Mouse (Mus musculus): ENCODE measurements around the gene Vangl2.

Gene Vangl2

DNA sequence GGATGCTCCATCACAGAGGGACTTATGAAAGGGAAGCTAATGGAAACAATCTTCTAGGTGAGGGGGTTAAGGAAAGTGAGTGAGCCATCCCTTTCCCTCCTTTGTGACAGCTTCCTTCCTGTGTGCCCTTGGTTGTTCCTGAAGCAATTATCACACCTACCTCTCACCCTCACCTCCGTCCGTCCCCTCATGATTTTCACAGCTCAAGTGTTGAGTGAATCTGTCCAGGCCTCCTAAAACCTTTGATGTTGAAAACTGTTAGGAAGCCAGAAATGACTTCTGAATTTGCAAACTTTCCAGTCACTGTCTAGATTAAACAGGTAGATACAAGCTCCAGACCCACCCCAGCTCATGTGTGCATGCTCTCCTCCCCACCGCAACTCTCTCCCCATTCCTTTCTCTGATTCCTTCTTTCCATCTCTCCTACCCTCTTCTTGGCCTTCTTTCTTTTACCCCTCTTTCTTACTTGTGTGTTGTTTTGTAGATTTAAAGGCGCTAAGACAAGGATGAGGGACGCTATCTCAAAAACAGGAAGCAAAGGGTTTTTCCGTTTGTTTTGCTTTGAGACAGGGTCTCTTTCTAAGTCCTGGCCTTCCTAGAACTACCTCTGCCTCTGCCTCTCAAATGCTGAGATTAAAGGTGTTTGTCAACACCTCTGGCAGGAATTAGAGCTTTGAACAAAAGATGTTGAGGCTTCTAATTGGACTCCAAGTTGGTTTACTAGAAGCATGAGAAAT, 62.0 kb downstream of the Vangl2 start:
- no peak for DNase-seq (ENCODE audit: low read depth, low spot score)

DNA sequence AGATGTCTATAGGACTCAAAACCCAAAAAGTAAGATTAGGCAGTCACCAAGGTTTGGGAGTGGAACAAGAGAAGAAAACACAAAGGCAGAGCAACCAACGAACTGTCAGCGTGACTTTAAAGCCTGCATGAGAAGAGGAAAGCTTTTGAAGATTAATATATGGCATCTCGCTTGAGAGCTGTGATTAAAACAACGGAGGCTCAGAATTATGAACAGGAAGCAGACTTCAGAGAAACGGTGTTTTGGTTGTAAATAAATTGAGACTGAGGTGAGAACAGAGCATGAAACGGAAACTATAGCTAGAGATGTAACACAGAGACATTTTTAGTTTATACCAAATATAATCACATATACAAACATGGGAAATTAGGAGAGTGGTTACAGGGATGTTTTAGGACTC, 64.6 kb downstream of the Vangl2 start:
- no peak for DNase-seq (ENCODE audit: low read depth, low spot score)

GRCm38 (mm10) chr1:171961704-171962103, 66.5 kb downstream of the Vangl2 start:
- no peak for DNase-seq (ENCODE audit: low read depth, low spot score)

DNA sequence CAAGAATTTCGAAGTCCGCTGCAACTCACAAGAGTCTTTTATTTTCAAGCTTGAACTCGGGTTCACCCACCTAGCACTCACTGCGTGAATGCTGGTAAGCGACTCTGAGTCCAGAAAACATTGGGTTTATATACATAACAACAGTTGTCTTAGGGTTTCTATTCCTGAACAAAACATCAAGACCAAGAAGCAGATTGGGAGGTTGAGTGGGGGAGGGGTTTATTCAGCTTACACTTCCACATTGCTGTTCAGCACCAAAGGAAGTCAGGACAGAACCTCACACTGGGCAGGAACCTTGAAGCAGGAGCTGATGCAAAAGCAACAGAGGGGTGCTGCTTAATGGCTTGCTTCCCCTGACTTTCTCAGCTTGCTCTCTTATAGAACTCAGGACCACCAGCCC, 67.5 kb downstream of the Vangl2 start:
- DNase-seq (ENCODE audit: low read depth, low spot score): peak; percentile 84

DNA sequence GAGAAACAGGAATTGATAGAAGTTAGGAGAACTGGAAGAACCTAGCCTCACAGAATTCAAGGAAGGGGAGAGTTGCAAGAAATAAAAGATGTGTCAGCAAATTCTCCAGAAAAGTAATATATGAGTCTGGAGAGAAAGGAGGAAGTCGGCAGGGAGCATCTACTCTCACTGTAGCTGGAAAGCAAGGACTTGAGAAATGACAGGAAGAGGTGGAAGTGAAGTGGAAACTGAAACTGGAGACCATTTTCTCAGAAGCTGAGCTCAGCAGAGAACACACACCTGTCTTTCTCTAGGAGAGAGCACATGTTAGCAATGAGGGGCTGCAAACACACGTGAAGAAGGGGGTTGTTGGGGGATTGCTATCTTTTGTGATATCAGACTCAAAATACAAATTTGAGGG, 70.8 kb downstream of the Vangl2 start:
- no peak for DNase-seq (ENCODE audit: low read depth, low spot score)

DNA sequence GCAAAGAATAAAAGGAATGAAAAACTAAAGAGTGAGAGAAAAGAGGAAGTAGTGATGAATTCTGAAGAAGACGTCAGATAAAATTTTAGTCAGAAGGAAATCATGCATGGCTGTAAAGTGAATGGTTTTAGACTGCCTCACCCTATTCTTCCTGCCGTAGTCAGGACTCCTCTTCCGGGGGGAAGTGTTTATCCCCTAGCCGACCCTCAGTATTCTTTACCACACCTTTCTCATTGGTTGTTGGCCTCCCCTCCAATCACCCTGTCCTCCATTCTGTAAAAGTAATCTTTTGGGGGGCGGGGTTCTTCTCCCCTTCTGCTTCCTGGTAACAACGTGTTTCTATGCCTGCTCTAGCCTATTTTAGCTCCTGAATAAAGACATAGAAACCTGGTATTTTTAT, 73.2 kb downstream of the Vangl2 start:
- DNase-seq (ENCODE audit: low read depth, low spot score): peak; percentile 28

All from ES-CJ7 (cell line).